Mouse (Mus musculus): ENCODE results near the gene Hspb7. TPM values are rescaled to one million over a fixed set of nuclear protein-coding genes. Genes with fewer than 3 reads are reported as not detected.

The Hspb7 gene
- polyA plus RNA-seq, 1 experiment from 2014 or later, result 0.08 TPM

DNA sequence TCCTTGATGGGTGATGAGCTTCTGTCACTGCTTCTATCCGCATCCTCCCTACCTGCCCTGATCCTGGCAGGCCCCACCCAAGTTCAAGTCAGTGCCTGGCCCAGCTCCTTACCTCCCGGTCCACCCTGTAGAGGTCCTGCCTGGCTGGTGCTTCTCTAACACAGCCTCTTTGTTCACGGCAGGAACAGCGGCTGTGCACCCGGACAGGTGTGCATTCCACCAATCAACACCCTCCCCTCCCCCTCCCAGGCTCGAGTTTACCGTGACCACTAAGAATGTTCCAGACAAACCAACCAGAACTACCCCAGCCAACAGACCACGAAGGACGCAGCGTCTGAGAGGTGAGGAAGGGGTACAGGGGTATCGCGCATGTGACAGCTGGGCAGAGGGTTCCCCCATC lies 22.0 kb upstream of the Hspb7 start, which contains the start of gene Clcnka:
Clcnka (minus strand) TSS at position 180 of the 400 bp plus-strand sequence.
- H3K27ac ChIP-seq, result no peak within 1 kb of the TSS
- H3K36me3 ChIP-seq, result no peaks in the 10 kb centered on the region
- H3K4me1 ChIP-seq (replicated peaks), result peaks cover 4% of the 10 kb centered on the region; the same call in 1 of the 2 replicates
- ATAC-seq (ENCODE audit: low FRiP score), result no peak
- no peaks in the 10 kb centered on the region for H3K9me3 ChIP-seq
- no peak within 1 kb of the TSS for H3K4me2 ChIP-seq
- no peak within 1 kb of the TSS for H3K4me3 ChIP-seq
- no peak within 1 kb of the TSS for H3K9ac ChIP-seq
- WGBS, result 73% methylated on average over 12 of the region's 12 CpGs
- H3K27me3 ChIP-seq, result peaks cover 32% of the 10 kb centered on the region

DNA sequence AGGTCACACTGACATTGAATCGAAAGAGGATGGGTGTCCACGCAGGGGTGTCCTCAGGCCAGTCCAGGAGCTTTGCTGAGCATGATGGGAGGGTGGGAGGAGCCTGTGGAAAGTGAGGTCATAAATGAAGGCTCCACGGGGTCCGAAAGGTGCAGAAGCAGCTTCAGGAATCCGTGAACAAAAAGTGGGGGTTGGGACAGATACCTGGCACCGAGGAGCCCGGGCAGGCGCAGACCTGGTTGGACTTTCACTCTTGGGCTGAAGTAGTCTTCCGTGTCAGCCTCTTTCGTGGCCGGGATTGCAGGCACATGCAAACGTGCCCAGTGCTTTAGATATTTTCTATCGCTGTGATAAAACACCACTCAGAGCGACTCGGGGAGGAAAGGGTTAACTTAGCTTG lies 20.4 kb upstream of the Hspb7 start:
- no peak for ATAC-seq (ENCODE audit: low FRiP score)
- no peaks in the 10 kb centered on the region for H3K36me3 ChIP-seq
- no peak overlapping the region for H3K27ac ChIP-seq
- H3K27me3 ChIP-seq, result peaks cover 33% of the 10 kb centered on the region
- no peak overlapping the region for H3K4me3 ChIP-seq
- WGBS, result 88% methylated on average over 15 of the region's 15 CpGs
- no peak overlapping the region for H3K9ac ChIP-seq
- H3K4me1 ChIP-seq (replicated peaks), result peaks cover 6% of the 10 kb centered on the region; the same call in 1 of the 2 replicates
- H3K4me2 ChIP-seq, result no peak overlapping the region
- no peaks in the 10 kb centered on the region for H3K9me3 ChIP-seq

DNA sequence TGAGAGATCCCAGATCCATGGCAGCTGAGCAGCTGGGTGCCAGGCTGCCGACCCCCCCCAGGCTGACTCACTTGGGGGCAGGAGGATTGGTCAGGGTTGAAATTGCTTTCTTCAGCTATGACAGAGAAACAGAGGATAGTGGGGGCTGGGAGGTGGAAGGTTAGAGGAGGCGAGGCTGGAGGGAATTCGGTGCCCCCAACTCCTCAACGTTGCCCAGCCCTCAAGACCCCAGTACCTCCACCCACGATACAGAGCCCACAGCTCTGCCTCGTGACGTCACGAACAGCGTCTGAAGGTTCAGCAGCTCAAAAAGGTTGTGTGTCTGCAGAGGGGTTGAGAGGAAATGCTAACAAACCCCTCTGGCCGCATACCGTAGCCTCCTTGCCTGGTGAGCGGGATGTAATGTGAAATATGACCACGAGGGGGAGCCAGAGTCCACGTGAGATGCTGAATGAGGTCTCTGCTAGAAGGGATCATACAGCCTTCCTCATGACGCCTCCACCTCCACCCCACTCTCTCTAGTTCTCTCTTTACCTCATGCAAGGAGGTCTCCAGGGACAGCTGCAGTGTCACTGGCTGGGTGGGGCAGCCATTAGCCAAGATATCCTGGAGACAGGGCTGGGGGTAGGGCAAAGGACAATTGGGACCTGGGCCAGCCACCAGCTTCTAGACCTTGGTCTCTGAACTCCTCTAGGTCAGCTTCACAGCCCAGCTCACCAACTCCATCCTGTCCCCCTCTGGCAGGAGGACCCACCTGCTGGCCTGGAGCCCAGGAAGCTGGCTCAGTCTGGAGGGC lies 15.9 kb upstream of the Hspb7 start:
- WGBS, result 16% methylated on average over 15 of the region's 15 CpGs
- H3K4me3 ChIP-seq, result 0 out of 2 replicates have a peak overlapping the region, but pooled peaks have one; percentile 11
- peak; percentile 88 for ATAC-seq (ENCODE audit: low FRiP score)
- H3K27me3 ChIP-seq, result peaks cover 22% of the 10 kb centered on the region
- no peaks in the 10 kb centered on the region for H3K36me3 ChIP-seq
- no peaks in the 10 kb centered on the region for H3K9me3 ChIP-seq
- H3K9ac ChIP-seq, result peak overlapping the region; percentile 65
- H3K4me1 ChIP-seq (replicated peaks), result peaks cover 6% of the 10 kb centered on the region; the same call in 1 of the 2 replicates
- no peak overlapping the region for H3K27ac ChIP-seq
- peak overlapping the region; percentile 42 for H3K4me2 ChIP-seq

DNA sequence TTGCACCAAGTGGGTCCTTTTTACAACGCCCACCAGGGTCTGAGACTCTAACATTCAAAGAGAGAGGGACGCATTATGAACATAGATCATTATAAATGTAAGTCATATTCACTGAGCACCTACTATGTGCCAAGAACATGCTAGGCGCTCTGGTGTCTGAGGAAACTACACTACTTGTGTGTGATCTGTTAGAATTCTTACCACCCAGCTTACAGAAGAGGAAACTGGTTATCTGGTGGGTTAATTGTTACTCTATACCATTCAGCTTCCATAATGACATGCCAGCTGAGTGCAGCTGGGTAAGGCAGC lies 15.3 kb upstream of the Hspb7 start:
- no peak overlapping the region for H3K4me3 ChIP-seq
- H3K9me3 ChIP-seq, result no peaks in the 10 kb centered on the region
- H3K4me2 ChIP-seq, result no peak overlapping the region
- H3K36me3 ChIP-seq, result no peaks in the 10 kb centered on the region
- peak overlapping the region; percentile 8; the same call in 1 of the 2 replicates for H3K9ac ChIP-seq
- H3K27ac ChIP-seq, result no peak overlapping the region
- H3K27me3 ChIP-seq, result peaks cover 22% of the 10 kb centered on the region
- ATAC-seq (ENCODE audit: low FRiP score), result no peak
- WGBS, result 81% methylated on average over 3 of the region's 3 CpGs
- peaks cover 6% of the 10 kb centered on the region; the same call in 1 of the 2 replicates for H3K4me1 ChIP-seq (replicated peaks)

DNA sequence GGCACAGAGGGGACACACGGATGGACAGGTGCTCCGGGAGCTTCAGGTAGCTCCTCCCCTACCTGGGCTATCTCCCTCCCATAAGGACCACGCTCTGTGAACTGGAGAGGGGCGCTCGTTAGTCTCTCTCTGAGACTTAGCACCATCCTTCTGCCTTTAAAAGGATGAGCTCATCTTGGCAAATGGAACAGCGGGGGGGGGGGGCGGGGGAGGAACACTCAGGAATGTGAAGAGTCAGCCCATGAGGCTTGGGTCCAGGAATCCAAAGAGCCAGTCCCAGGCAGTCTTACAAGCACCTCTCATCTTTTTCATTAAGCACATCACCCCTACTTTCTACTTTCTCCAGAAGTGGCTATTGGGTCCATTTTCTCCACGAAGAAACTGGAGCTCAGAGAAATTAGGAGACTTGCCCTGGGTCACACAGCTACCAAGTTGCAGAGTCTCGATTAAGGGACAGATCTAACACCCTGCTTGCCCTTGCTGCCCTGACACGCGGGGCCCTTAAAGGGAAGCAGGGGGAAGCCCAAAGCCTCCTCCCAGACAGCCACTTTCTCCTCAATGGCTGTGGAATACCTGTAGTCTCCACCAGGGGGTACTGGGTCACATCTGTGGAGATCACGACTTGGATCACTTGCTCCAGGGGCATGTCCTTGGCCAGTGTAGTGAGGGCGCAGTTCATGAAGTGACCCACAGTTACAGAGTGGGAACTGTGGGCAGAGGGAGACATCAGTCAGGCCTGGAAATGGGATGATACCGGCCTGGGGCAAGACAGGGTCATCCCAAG lies 13.9 kb upstream of the Hspb7 start:
- no peak for ATAC-seq (ENCODE audit: low FRiP score)
- Histone ChIP-seq H3K36me3 (no peaks in the 10 kb centered on the region), H3K9me3 (no peaks in the 10 kb centered on the region), H3K9ac (no peak overlapping the region), H3K27me3 (peaks cover 26% of the 10 kb centered on the region), H3K4me1 (replicated peaks) (peaks cover 6% of the 10 kb centered on the region; the same call in 1 of the 2 replicates), H3K27ac (no peak overlapping the region), H3K4me2 (no peak overlapping the region), H3K4me3 (no peak overlapping the region)
- 51% methylated on average over 14 of the region's 14 CpGs for WGBS

DNA sequence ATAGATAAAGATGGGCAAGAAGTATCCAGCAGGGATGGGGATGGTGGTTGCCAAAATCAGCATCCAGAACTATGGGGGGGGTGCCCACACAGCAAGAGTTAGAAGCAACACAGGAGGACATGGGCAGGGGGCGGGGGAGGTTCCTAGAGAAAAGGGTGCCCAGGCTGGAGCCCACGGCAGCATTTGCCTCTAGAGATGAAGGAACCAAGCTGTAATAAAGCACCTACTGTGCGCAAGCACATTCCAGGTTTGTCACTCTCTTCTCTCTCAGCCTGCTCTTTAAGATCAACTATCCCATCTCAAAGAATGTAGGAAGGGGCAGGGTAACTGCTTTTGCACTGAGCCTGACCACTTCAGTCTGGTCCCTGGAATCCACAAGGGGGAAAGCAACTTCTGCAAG lies 12.0 kb upstream of the Hspb7 start:
- 82% methylated on average over 3 of the region's 3 CpGs for WGBS
- ATAC-seq (ENCODE audit: low FRiP score), result no peak
- Histone ChIP-seq H3K9me3 (no peaks in the 10 kb centered on the region), H3K36me3 (no peaks in the 10 kb centered on the region), H3K4me3 (no peak overlapping the region), H3K4me2 (no peak overlapping the region), H3K9ac (no peak overlapping the region), H3K4me1 (replicated peaks) (peaks cover 6% of the 10 kb centered on the region; the same call in 1 of the 2 replicates), H3K27ac (no peak overlapping the region), H3K27me3 (peaks cover 26% of the 10 kb centered on the region)

DNA sequence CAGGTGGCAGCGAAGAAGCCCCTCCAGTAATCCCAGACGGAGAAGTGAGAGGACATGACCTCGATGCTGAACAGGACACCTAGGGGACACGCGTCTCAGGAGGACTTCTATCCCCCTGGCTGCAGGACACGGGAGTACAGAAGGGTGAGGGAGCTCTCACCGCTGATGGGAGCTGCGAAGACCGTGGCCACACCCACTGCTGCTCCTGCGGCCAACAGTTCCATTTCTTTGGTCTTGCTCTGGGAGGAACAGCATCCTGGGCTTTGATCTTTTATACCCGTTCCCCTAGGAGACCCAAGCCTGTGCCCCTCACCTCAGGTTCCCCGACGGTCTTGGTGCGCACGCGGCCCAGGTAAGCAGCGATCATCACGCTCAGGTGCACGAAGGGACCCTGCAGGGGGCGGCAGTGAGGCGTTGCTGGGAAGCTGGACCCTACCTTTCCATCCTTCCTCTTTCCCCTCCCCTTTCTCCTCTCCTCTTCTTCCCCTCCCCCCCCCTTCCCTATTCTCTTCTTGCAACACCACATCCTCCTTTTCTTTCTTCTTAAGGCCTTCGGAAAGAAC lies 9.1 kb upstream of the Hspb7 start:
- Histone ChIP-seq H3K27ac (no peak overlapping the region), H3K36me3 (no peaks in the 10 kb centered on the region), H3K4me1 (replicated peaks) (no peaks in the 10 kb centered on the region), H3K4me2 (no peak overlapping the region), H3K9ac (no peak overlapping the region), H3K4me3 (no peak overlapping the region), H3K27me3 (peaks cover 10% of the 10 kb centered on the region), H3K9me3 (no peaks in the 10 kb centered on the region)
- WGBS, result 23% methylated on average over 22 of the region's 22 CpGs
- ATAC-seq (ENCODE audit: low FRiP score), result no peak

DNA sequence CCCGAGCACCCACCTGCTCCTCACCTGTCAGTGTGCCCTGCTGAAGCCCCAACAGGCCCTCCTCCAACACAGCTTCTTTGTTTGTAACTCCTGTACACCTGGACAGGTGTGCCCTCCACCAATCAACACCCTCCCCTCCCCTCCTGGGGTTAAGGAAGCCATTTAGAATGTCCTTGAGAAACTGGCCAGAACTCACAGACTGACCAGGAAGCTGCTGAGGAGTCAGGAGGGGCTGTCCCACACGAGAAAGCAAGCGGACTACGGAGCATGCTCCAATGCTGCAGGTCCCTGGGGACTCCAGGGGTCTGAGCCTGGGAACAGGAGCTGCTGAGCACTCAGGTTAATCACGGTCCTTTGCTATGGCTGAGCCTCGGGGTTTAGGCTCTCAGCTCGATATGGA lies 4.7 kb upstream of the Hspb7 start, which contains the start of gene Clcnkb:
Clcnkb (minus strand) TSS at position 91 of the 400 bp plus-strand sequence.
- no peak within 1 kb of the TSS for H3K4me2 ChIP-seq
- H3K36me3 ChIP-seq, result no peaks in the 10 kb centered on the region
- H3K4me3 ChIP-seq, result no peak within 1 kb of the TSS
- H3K4me1 ChIP-seq (replicated peaks), result no peaks in the 10 kb centered on the region
- H3K27ac ChIP-seq, result no peak within 1 kb of the TSS
- 70% methylated on average over 7 of the region's 7 CpGs for WGBS
- no peak within 1 kb of the TSS for H3K9ac ChIP-seq
- H3K9me3 ChIP-seq, result no peaks in the 10 kb centered on the region
- ATAC-seq (ENCODE audit: low FRiP score), result no peak
- peaks cover 6% of the 10 kb centered on the region for H3K27me3 ChIP-seq

DNA sequence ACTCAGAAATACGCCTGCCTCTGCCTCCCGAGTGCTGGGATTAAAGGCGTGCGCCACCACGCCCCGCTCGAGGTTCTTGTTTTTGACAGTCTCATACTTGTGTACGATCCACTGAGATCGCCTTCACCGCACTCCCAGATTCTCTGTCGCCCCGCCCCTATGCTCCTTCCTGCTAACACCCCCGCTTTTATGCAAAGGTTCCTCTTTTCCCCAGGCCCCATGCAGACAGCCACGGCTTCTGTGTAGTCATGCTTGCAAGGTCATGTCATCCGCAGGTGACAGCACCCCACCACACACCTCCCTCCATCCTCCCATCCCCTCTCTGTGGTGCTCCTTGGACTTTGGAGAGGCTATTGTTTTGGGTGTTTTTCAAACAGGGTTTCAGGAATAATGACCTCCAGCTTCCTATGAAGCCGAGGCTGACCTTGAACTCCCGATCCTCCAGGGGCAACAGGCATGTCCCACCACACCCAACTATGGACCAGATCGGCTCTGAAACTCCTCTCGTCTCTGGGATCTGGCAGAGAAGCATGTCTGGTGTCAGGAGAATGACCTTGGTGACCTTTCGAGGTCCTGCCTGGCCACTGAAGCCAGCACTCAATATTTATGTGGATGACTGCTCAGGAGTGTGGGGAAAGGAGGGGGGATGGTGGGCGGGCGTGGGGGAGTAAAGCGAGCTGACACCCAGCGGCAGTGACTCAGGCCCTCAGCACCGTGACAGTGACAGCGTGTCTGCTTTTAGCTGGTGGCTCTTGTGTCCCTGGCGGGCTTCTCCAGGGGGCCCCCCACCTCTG lies 984 bp upstream of the Hspb7 start:
- Histone ChIP-seq H3K4me2 (no peak overlapping the region), H3K9me3 (no peaks in the 10 kb centered on the region), H3K4me1 (replicated peaks) (no peaks in the 10 kb centered on the region), H3K9ac (no peak overlapping the region), H3K36me3 (no peaks in the 10 kb centered on the region), H3K4me3 (no peak overlapping the region), H3K27me3 (peaks cover 17% of the 10 kb centered on the region; the same call in 1 of the 2 replicates), H3K27ac (no peak overlapping the region)
- 68% methylated on average over 27 of the region's 27 CpGs for WGBS
- no peak for ATAC-seq (ENCODE audit: low FRiP score)

DNA sequence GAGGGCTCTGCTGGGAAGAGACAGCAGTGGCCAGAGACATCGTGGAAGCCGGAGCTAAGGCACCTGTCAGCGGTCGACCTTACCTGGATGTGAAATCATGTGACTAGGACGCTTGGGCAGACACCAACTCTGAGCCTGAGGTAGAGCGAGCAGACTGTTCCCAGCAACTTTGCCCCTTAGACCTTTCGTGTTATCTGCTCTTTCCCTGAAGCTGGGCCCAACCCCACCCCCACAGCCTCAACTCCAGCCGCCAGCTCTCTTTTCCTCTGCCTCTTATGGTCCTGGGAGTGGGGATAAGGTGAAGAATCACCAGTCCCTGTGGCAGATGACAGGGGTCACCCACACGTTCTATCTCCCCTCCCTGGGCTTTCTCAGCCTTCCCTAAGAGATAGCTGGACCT lies 307 bp downstream of the Hspb7 start:
- H3K4me1 ChIP-seq (replicated peaks), result peaks cover 11% of the 10 kb centered on the region
- H3K27me3 ChIP-seq, result peaks cover 21% of the 10 kb centered on the region
- H3K36me3 ChIP-seq, result no peaks in the 10 kb centered on the region
- 59% methylated on average over 9 of the region's 9 CpGs for WGBS
- H3K27ac ChIP-seq, result no peak overlapping the region
- H3K9ac ChIP-seq, result no peak overlapping the region
- no peak overlapping the region for H3K4me2 ChIP-seq
- no peak for ATAC-seq (ENCODE audit: low FRiP score)
- H3K4me3 ChIP-seq, result no peak overlapping the region
- H3K9me3 ChIP-seq, result no peaks in the 10 kb centered on the region

DNA sequence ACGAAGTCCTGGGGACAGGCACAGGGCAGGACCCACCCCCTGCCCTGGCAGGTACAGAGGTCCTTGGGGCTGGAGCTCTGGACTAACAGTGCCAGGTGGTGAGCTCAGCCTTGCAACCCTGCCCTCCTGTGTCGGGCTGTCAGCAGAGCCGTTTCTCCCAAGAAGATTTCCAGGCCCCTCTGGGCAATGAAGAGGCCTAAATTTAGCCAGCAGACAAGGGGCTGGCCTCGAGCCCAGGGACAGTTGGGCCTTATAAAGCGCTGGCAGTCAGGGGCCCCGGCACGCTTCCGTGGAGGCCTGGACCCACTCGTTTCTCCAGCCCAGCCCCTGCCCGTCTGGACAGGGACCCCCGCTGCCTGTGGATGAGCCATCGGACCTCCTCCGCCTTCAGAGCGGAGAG lies 844 bp downstream of the Hspb7 start:
- Histone ChIP-seq H3K4me3 (no peak overlapping the region), H3K4me1 (replicated peaks) (peaks cover 17% of the 10 kb centered on the region), H3K9ac (no peak overlapping the region), H3K9me3 (no peaks in the 10 kb centered on the region), H3K36me3 (no peaks in the 10 kb centered on the region), H3K4me2 (no peak overlapping the region), H3K27ac (no peak overlapping the region), H3K27me3 (peaks cover 21% of the 10 kb centered on the region)
- WGBS, result 75% methylated on average over 14 of the region's 14 CpGs
- ATAC-seq (ENCODE audit: low FRiP score), result no peak

DNA sequence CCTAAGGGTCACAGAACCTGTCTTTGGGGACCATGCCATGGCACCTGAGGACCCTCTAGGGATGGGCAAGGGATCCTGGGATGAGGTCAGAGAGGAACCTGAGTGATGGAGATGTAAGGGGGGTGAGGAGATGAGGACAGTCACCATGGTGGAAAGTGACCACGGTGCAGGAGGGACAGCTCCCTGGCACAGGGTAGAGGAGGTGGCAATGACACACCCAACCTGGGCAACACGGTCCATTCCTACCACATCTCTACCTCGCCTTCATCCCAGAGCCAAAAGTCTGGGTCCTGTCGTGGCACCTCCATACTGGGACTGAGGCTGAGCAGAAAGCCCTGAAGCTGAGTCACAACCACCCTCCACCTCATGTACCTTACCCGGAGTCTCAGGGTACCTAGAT lies 2.3 kb downstream of the Hspb7 start:
- H3K9me3 ChIP-seq, result no peaks in the 10 kb centered on the region
- 89% methylated on average over 5 of the region's 5 CpGs for WGBS
- peaks cover 18% of the 10 kb centered on the region for H3K4me1 ChIP-seq (replicated peaks)
- ATAC-seq (ENCODE audit: low FRiP score), result no peak
- no peak overlapping the region for H3K27ac ChIP-seq
- H3K4me2 ChIP-seq, result no peak overlapping the region
- H3K9ac ChIP-seq, result no peak overlapping the region
- H3K27me3 ChIP-seq, result peaks cover 32% of the 10 kb centered on the region
- H3K4me3 ChIP-seq, result no peak overlapping the region
- no peaks in the 10 kb centered on the region for H3K36me3 ChIP-seq

Measured in hindbrain, embryonic 13.5 days (tissue).